Mouse (Mus musculus): ENCODE measurements around the gene Cd72. TPM values are rescaled to one million over a fixed set of nuclear protein-coding genes. Genes with fewer than 3 reads are reported as not detected.
A peak's percentile ranks its signal among the peaks of the same experiment; 100 is the strongest.

Gene Cd72
- polyA plus RNA-seq, 1 experiment from 2014 or later: 3.5 TPM

DNA sequence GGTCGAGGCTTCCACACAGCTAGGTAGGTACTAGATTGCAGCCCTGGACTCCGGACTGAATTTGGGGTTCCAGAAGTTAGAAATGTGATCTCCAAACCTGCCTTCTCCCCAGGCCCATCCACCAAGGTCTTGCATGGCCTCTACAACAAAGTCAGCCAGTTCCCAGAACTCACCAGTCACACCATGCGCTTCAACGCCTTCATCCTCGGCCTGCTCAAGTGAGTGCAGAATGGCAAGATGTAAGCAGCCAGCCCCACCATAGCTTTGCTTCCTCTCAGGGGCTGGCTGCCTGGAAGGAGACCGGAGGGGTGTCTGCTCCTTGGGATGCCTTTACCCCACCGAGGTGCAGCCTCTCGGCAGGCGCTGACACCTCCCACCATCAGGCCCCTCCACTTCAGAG lies 30.4 kb downstream of the Cd72 start:
- Histone ChIP-seq H3K4me1 (replicated peaks) (peaks cover 32% of the 10 kb centered on the region), H3K4me3 (no peak overlapping the region), H3K27me3 (peaks cover 60% of the 10 kb centered on the region), H3K27ac (no peak overlapping the region), H3K36me3 (peaks cover 78% of the 10 kb centered on the region), H3K9ac (no peak overlapping the region), H3K4me2 (no peak overlapping the region), H3K9me3 (no peaks in the 10 kb centered on the region)
- WGBS: 82% methylated on average over 9 of the region's 9 CpGs
- ATAC-seq (ENCODE audit: low FRiP score): no peak

DNA sequence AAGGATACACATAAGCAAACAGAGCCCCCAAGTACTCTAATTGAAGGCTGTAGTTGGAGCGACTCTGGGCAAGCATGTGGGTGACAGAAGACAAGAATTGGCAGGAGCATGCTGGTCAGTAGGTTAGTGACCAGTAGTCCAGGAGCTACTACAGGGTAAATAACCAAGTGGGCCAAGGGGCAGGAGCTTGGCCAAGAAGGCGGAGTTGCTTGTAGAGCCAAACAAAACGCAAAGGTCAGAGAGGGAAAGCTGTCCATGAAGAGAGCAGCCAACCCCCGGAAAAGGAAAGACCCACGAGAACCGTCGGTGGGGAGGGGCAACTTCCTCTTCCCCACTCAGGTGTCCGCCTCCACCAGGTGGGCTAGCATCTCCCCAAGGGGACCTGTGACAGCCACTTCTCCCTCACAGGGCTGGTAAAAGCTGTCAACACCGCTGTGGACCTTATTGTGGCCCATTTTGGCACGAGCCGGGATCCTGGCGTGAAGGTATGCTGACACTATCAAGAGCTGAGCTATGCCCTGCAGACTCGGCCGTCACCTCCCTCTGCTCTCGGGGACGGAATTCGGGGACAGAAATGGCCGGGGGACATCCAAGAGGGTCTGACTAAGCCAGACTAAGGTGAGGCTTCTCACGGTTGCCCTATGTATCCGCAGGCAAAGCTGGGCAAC lies 31.0 kb downstream of the Cd72 start:
- H3K36me3 ChIP-seq: peaks cover 84% of the 10 kb centered on the region
- 94% methylated on average over 20 of the region's 20 CpGs for WGBS
- no peaks in the 10 kb centered on the region for H3K9me3 ChIP-seq
- no peak overlapping the region for H3K27ac ChIP-seq
- H3K9ac ChIP-seq: no peak overlapping the region
- peaks cover 31% of the 10 kb centered on the region for H3K4me1 ChIP-seq (replicated peaks)
- no peak for ATAC-seq (ENCODE audit: low FRiP score)
- H3K4me2 ChIP-seq: no peak overlapping the region
- H3K4me3 ChIP-seq: no peak overlapping the region
- peaks cover 59% of the 10 kb centered on the region for H3K27me3 ChIP-seq

DNA sequence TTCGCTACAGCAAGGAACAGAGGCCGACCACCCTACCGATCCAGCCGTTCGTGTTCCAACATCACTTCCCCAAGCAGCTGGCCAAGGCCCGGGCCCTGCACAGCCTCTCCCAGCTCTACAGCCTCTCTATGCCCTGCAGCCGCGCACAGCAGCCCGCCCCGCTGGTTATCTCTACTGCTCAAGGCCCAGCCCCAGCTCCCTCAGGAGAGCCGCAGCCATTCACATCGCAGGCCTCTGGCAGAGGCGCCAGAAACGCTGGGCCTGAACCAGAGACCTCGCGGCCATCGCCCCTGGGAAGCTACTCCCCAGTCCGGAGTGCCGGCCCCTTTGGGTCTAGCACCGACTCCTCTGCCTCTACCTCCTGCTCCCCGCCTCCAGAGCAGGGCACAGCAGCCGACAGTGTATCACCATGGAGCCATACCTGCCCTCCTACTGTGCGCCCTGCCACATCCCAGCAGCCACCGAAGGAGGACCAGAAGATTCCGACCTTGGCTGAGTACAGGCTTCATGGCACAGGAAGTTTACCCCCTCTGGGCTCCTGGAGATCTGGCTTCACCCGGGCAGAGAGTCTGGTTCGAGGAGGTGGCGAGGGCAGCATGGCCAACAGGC lies 32.7 kb downstream of the Cd72 start:
- H3K9me3 ChIP-seq: no peaks in the 10 kb centered on the region
- H3K27ac ChIP-seq: no peak overlapping the region
- peaks cover 16% of the 10 kb centered on the region for H3K4me1 ChIP-seq (replicated peaks)
- H3K36me3 ChIP-seq: peaks cover 92% of the 10 kb centered on the region
- no peak overlapping the region for H3K4me2 ChIP-seq
- ATAC-seq (ENCODE audit: low FRiP score): no peak
- H3K27me3 ChIP-seq: peaks cover 52% of the 10 kb centered on the region
- H3K9ac ChIP-seq: no peak overlapping the region
- WGBS: 80% methylated on average over 28 of the region's 28 CpGs
- no peak overlapping the region for H3K4me3 ChIP-seq

DNA sequence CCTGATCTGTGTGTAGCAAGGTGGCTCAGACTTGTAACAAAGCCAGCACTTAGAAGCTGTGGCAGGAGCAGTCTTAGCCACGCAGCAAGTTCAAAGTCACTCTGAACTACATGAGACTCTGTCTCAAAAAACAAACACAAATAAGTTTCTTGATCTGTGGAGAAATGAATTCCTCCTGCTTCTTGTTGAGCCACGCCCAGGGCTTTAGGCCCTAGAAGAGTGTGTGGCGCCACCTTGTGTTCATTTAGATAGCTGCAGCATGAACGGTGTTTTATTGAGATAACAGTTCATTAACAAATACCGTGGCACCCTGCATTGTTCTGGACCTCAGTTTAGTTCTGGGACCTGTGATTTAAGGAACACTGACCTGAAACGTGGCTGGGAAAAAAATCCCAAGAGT lies 34.1 kb downstream of the Cd72 start:
- H3K27me3 ChIP-seq: peaks cover 37% of the 10 kb centered on the region
- WGBS: 5% methylated on average over 6 of the region's 6 CpGs
- no peak overlapping the region for H3K4me3 ChIP-seq
- 0 out of 2 replicates have a peak overlapping the region, but pooled peaks have one; percentile 18 for H3K27ac ChIP-seq
- ATAC-seq (ENCODE audit: low FRiP score): no peak
- no peak overlapping the region for H3K4me2 ChIP-seq
- no peaks in the 10 kb centered on the region for H3K9me3 ChIP-seq
- no peak overlapping the region for H3K9ac ChIP-seq
- H3K4me1 ChIP-seq (replicated peaks): peaks cover 14% of the 10 kb centered on the region
- peaks cover 92% of the 10 kb centered on the region for H3K36me3 ChIP-seq

DNA sequence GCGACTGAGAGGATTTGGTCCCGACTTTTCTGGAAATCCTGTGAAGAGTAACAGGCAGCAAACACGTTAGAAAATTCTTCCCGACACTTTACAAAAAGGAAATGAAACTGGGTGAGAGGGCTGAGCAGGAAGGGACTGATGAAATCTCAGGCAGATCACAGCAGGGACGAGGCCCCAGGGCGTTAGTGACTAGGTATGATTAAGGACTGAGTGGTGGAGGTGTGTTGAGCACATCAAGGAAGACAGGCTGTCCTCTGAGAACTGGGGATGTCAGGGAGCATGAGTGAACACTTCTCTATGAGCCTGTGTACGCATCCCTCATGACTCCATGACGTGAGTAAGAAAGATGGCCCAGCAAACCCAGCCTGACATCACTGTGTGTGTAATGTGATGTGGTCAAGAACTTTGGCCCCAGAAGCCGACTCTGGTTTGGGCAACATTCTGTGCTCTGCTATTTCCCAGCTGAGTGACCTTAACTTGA lies 34.6 kb downstream of the Cd72 start:
- 68% methylated on average over 9 of the region's 9 CpGs for WGBS
- ATAC-seq (ENCODE audit: low FRiP score): no peak

DNA sequence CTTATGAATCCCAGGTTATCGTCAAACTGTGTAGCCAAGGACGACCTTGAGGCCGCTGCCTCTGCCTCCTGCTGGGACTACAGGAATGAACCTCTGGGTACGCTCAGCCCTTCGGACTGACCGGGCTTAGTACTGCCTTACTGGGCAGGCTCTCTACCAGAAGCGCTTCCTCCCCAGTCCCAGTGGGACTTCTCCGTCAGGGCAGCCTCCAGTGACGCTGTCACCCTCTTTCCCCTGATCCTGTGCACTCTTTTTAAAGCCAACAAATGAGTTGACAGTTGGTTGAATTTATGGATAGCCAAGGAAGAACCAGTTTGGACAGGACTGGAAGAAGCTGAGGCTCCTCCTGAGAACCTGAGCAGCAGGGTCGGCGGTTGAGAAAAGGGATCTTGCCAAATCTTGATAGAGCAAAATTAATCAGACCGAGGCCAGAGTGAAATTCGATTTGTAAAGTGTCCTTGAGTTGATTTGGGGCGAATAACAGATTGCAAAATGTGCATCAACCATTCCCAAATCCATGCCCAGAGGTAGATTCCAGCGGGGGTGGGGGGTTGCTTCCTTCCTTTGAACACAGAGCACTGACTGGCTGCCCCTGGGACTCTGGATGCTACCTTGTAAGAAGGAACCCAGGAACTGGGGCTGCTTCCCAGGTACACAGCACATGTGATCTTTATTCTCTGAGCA lies 35.3 kb downstream of the Cd72 start:
- no peak for ATAC-seq (ENCODE audit: low FRiP score)
- Histone ChIP-seq H3K4me1 (replicated peaks) (peaks cover 12% of the 10 kb centered on the region), H3K27me3 (peaks cover 25% of the 10 kb centered on the region), H3K9me3 (no peaks in the 10 kb centered on the region), H3K4me3 (no peak overlapping the region), H3K27ac (no peak overlapping the region), H3K9ac (peak overlapping the region; percentile 31; the same call in 1 of the 2 replicates), H3K36me3 (peaks cover 92% of the 10 kb centered on the region), H3K4me2 (no peak overlapping the region)
- WGBS: 60% methylated on average over 15 of the region's 15 CpGs

More for the DNA sequence above, 34.6 kb downstream of the Cd72 start:
- Histone ChIP-seq H3K4me3 (no peak overlapping the region), H3K9me3 (no peaks in the 10 kb centered on the region), H3K36me3 (peaks cover 92% of the 10 kb centered on the region), H3K4me2 (no peak overlapping the region), H3K27ac (peak overlapping the region; percentile 18; the same call in 1 of the 2 replicates), H3K27me3 (peaks cover 33% of the 10 kb centered on the region), H3K4me1 (replicated peaks) (peaks cover 12% of the 10 kb centered on the region), H3K9ac (no peak overlapping the region)

DNA sequence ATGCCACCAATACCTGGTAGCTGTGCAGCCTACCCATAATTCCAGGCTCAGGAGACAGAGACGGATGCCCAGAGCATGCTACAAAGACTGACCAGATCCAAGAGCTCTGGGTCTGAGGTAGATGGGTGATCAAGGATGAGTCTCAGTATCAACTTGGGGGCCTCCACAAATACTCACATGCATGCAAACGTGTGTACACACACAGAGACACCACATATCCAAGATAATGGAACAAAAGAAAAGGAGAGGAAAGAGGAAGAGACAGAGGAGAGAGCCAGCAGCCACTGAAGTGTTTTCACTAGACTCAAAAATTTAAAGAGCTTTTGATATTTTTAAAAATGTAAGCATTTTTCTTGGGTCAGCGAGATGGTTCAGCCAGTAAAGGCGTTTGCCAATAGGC lies 36.0 kb downstream of the Cd72 start:
- 77% methylated on average over 4 of the region's 4 CpGs for WGBS
- Histone ChIP-seq H3K9me3 (no peaks in the 10 kb centered on the region), H3K9ac (peak overlapping the region; percentile 55), H3K4me2 (no peak overlapping the region), H3K4me3 (no peak overlapping the region), H3K27me3 (peaks cover 19% of the 10 kb centered on the region), H3K27ac (no peak overlapping the region), H3K36me3 (peaks cover 87% of the 10 kb centered on the region), H3K4me1 (replicated peaks) (peaks cover 14% of the 10 kb centered on the region)
- no peak for ATAC-seq (ENCODE audit: low FRiP score)

DNA sequence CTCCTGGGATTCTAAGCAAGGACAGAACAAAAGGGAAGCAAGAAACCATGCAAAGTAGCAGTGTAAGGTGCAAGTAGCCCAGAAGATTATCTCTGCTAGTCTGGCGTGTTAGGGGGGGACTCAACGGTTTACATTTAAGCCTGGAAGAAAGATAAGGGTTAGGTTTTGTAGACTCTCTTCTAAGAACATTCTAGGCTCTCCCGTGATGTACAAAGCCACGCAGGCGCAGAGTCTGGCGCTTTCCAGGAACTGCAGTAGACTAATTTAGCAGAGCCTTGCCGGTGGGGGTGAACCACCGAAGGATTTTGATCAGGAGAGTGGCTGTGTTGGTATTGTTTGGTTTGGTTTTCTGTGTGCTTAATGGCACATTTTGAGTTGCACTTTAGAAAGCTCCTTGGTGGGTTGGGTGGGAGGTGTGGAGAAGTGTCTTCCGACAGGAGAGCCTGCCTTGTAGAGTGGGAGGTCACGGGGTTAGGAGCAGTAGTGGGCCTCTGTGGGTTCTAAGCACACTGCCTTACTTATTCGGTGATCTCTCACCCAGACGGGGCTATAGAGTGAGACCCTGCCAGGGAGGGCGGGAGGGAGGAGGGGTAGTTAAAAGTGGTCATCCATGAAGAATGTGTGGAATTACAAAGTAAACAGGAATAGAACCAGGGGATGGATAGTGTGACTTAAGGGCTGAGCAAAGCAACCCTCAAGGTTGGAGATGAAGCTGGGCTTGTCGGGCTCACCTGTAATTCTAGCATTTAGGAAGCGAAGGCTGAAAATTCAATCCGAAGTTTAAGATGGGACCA lies 37.0 kb downstream of the Cd72 start:
- no peak for ATAC-seq (ENCODE audit: low FRiP score)
- Histone ChIP-seq H3K36me3 (peaks cover 81% of the 10 kb centered on the region), H3K9me3 (no peaks in the 10 kb centered on the region), H3K4me3 (no peak overlapping the region), H3K9ac (no peak overlapping the region), H3K4me2 (no peak overlapping the region), H3K4me1 (replicated peaks) (peaks cover 22% of the 10 kb centered on the region), H3K27ac (no peak overlapping the region), H3K27me3 (peaks cover 9% of the 10 kb centered on the region)
- 79% methylated on average over 16 of the region's 16 CpGs for WGBS

DNA sequence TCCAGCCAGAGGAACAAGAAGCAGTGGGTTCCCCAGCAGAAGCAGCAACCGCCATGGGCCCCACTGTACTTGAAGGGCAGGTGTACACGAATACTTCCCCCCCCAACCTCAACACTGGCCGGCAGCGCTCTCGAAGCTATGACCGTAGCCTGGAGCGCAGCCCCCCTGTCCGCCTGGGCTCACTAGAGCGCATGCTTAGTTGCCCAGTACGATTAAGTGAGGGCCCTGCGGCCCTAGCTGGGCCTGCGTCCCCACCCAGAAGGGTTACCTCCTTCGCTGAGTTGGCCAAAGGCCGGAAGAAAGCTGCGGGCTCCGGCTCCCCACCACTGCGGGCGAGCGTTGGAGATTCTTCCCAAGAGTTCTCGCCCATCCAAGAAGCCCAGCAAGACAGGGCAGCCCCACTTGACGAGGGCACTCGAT lies 38.3 kb downstream of the Cd72 start:
- WGBS: 95% methylated on average over 22 of the region's 22 CpGs
- no peak overlapping the region for H3K9ac ChIP-seq
- no peak overlapping the region for H3K4me3 ChIP-seq
- H3K4me2 ChIP-seq: no peak overlapping the region
- H3K27me3 ChIP-seq: no peaks in the 10 kb centered on the region
- peaks cover 28% of the 10 kb centered on the region for H3K4me1 ChIP-seq (replicated peaks)
- H3K36me3 ChIP-seq: peaks cover 67% of the 10 kb centered on the region
- ATAC-seq (ENCODE audit: low FRiP score): no peak
- no peaks in the 10 kb centered on the region for H3K9me3 ChIP-seq
- H3K27ac ChIP-seq: no peak overlapping the region

DNA sequence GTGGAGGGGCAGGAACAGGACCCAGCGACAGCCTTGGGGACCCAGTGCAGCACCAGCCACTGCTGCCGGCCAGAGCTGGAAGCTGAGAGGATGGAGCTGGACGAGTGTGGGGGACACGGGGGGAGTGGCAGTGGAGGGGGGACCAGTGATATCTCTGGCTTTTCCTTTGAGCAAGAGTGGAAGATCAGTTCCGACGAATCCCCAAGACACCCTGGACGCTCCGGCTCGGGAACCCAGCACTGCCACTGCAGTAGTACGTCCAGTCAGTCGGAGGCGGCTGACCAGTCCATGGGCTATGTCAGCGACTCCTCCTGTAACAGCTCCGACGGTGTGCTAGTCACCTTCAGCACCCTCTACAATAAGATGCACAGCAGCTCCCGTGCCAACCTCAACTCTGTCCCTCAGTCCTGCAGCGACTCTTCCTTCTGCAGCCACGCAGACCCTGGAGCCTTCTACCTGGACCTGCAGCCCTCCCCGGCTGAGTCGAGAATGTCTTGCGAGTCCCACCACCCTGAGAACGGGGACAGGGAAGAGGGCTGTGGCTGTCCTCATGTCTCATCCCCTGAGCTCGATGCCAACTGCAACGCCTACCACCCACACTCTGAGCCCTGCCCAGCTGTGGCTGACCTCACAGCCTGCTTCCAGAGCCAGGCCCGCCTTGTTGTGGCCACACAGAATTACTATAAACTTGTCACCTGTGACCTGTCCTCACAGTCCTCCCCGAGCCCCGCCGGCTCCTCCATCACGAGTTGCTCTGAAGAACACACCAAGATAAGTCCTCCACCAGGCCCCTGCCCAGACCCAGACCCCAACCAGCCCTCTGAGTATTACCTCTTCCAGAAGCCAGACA lies 39.0 kb downstream of the Cd72 start:
- no peak overlapping the region for H3K9ac ChIP-seq
- ATAC-seq (ENCODE audit: low FRiP score): no peak
- WGBS: 92% methylated on average over 29 of the region's 29 CpGs
- H3K4me3 ChIP-seq: no peak overlapping the region
- H3K4me1 ChIP-seq (replicated peaks): peaks cover 32% of the 10 kb centered on the region
- no peak overlapping the region for H3K4me2 ChIP-seq
- no peaks in the 10 kb centered on the region for H3K27me3 ChIP-seq
- H3K27ac ChIP-seq: no peak overlapping the region
- peaks cover 66% of the 10 kb centered on the region for H3K36me3 ChIP-seq
- H3K9me3 ChIP-seq: no peaks in the 10 kb centered on the region

DNA sequence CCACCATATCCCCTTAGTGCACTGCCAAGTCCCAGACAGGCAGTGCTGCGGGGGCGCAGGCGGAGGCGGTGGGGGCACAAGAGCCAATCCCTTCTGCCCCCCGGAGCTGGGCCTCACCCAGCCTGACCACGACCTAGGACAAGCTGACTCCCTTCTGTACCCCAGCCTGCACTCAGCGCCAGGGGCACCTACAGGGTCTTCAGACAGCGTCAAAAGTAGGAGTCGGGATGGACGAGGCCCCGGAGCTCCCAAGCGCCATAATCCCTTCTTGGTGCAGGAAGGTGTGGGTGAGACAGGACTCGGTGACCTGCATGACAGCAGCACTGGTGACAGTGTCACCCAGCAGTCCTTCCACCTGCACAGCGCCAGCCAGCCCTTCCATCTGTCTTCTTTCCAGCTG lies 39.7 kb downstream of the Cd72 start:
- H3K36me3 ChIP-seq: peaks cover 61% of the 10 kb centered on the region

More for the DNA sequence above, 39.7 kb downstream of the Cd72 start:
- H3K27me3 ChIP-seq: no peaks in the 10 kb centered on the region
- no peak overlapping the region for H3K27ac ChIP-seq
- H3K4me1 ChIP-seq (replicated peaks): peaks cover 33% of the 10 kb centered on the region
- WGBS: 90% methylated on average over 14 of the region's 14 CpGs
- H3K4me2 ChIP-seq: no peak overlapping the region
- H3K9me3 ChIP-seq: no peaks in the 10 kb centered on the region
- no peak for ATAC-seq (ENCODE audit: low FRiP score)
- no peak overlapping the region for H3K9ac ChIP-seq
- H3K4me3 ChIP-seq: no peak overlapping the region

Data from hindbrain, embryonic 13.5 days (tissue).